In genomic region chr15:89289455-89289854, GRCm38 (mm10) we compare ENCODE assay signal across 21 mouse cellular contexts. TPM values are rescaled to one million over a fixed set of nuclear protein-coding genes. Genes with fewer than 3 reads are reported as not detected.
"Had no signal": no experiment of that assay in that cellular context is flagged by ENCODE, and none has a peak within 500 bp of the region (broad histone marks: within the 10 kb centered on the region; RNA-seq: fewer than 3 reads in every experiment).

No protein-coding gene starts in this region.

- H3K4me1 ChIP-seq: neural tube, embryonic 15.5 days; stomach, embryonic 15.5 days had no signal

- H3K27ac ChIP-seq: neural tube, embryonic 15.5 days; stomach, embryonic 15.5 days; stomach, postnatal 0 days had no signal

- H3K9me3 ChIP-seq: neural tube, embryonic 15.5 days; stomach, embryonic 15.5 days had no signal

- DNase-seq: retina, postnatal 1 day; right cerebral cortex, adult 18-20 months; right cerebral cortex, postnatal 14 days; right cerebral cortex, postnatal 25 days; right cerebral cortex, postnatal 4 days; spleen, adult 18-20 months; thymus, adult 18-20 months; thymus, adult 2 months; thymus, postnatal 14 days; thymus, postnatal 25 days; thymus, postnatal 36 days; thymus, postnatal 4 days had no signal

- H3K27me3 ChIP-seq: neural tube, embryonic 15.5 days; stomach, embryonic 15.5 days had no signal

- H3K4me2 ChIP-seq: neural tube, embryonic 15.5 days; stomach, embryonic 15.5 days had no signal

- H3K4me3 ChIP-seq: neural tube, embryonic 15.5 days; stomach, embryonic 15.5 days had no signal

- H3K9ac ChIP-seq: neural tube, embryonic 15.5 days; stomach, embryonic 15.5 days had no signal

RNA-seq across cellular contexts. Expression of gene Adm2, which starts 33.1 kb away (rescaled TPM):
- total RNA-seq: neutrophil, adult 5-6 weeks had no signal
- polyA plus RNA-seq: neural tube, embryonic 14.5 days; neural tube, embryonic 15.5 days; stomach, embryonic 14.5 days; testis, adult 2 months; urinary bladder, adult 2 months had no signal

RNA-seq across cellular contexts. Expression of gene Miox, which starts 44.7 kb away (rescaled TPM):
- total RNA-seq: neutrophil, adult 5-6 weeks had no signal
- polyA plus RNA-seq: neural tube, embryonic 14.5 days; neural tube, embryonic 15.5 days; stomach, embryonic 14.5 days; stomach, postnatal 0 days; thymus, postnatal 0 days; urinary bladder, adult 2 months had no signal
